Mouse (Mus musculus): ENCODE measurements at regions not wholly inside any gene's neighbourhood (a gene's known extent, or its start where the extent isn't known, plus 50 kb on each side); places are given as distances from the start of the nearest gene placed in this dataset.
"Not testable (repeated sequence)": the region's sequence is repeated elsewhere in the genome, so short reads cannot be mapped to it uniquely, and the experiment has no call there.

DNA sequence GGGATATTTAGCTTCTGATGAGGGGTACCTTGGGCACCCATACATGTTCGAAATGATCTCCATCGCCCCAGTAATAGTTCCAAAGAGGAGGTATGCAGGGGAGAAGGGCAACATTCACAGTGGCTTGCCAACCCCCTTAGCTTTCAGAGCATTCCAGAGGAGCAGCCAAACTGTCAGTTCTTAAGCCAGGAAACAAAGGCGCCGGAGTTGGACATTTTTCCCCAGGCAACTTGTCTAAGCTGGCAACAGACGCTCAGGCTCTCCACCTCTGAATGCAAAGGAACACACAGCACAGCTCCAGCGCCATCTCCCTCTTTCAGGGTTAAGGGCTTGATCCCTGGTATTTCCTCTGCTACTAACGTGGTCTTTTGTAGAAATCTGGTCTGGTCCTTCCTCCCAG is 169.2 kb upstream of the Kit start:
- H3K27me3 ChIP-seq (replicated peaks; ENCODE audit: control insufficient read depth, insufficient read depth, low read length), result no peaks in the 10 kb centered on the region
- H3K4me3 ChIP-seq (ENCODE audit: low read depth, low read length), result no peak overlapping the region
- H3K9ac ChIP-seq (ENCODE audit: low read depth, low read length), result no peak overlapping the region
- H3K9me3 ChIP-seq (ENCODE audit: control insufficient read depth), result no peaks in the 10 kb centered on the region
- no peak for ATAC-seq
- H3K36me3 ChIP-seq (ENCODE audit: control insufficient read depth, insufficient read depth), result no peaks in the 10 kb centered on the region
- no peak overlapping the region for H3K4me2 ChIP-seq (replicated peaks; ENCODE audit: low read depth)
- H3K27ac ChIP-seq (ENCODE audit: low read depth, low read length), result no peak overlapping the region
- no peak for TF ChIP-seq CTCF (IDR thresholded peaks at IDR 0.05; ENCODE audit: low read depth)
- WGBS, result 64% methylated on average over 7 of the region's 7 CpGs
- H3K4me1 ChIP-seq (replicated peaks; ENCODE audit: control insufficient read depth, insufficient read depth, low read length), result no peaks in the 10 kb centered on the region

DNA sequence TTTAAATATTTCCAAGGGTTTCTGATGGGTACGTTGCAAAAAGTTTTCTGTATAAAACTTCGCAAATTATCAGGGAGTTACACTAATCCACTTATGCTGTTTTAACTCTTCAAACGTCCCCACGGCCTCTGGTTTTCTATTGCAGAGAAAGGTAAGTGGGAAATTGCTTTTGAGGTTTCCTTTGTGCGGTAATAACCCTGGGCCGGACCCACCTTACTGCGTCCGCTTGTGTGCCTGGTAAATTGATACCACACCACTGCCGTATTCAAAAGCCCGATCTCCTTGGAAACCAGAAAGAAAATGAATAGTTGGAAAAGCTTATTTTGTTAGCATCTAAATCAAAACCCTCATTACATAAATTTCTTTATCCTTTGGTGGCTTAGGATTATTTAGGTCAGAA is 167.0 kb upstream of the Kit start:
- Histone ChIP-seq H3K36me3 (ENCODE audit: control insufficient read depth, insufficient read depth) (no peaks in the 10 kb centered on the region), H3K4me2 (replicated peaks; ENCODE audit: low read depth) (no peak overlapping the region), H3K4me3 (ENCODE audit: low read depth, low read length) (no peak overlapping the region), H3K4me1 (replicated peaks; ENCODE audit: control insufficient read depth, insufficient read depth, low read length) (no peaks in the 10 kb centered on the region), H3K9me3 (ENCODE audit: control insufficient read depth) (no peaks in the 10 kb centered on the region), H3K27me3 (replicated peaks; ENCODE audit: control insufficient read depth, insufficient read depth, low read length) (no peaks in the 10 kb centered on the region), H3K9ac (ENCODE audit: low read depth, low read length) (no peak overlapping the region), H3K27ac (ENCODE audit: low read depth, low read length) (no peak overlapping the region)
- WGBS, result 86% methylated on average over 10 of the region's 10 CpGs
- no peak for TF ChIP-seq CTCF (IDR thresholded peaks at IDR 0.05; ENCODE audit: low read depth)
- ATAC-seq, result no peak

DNA sequence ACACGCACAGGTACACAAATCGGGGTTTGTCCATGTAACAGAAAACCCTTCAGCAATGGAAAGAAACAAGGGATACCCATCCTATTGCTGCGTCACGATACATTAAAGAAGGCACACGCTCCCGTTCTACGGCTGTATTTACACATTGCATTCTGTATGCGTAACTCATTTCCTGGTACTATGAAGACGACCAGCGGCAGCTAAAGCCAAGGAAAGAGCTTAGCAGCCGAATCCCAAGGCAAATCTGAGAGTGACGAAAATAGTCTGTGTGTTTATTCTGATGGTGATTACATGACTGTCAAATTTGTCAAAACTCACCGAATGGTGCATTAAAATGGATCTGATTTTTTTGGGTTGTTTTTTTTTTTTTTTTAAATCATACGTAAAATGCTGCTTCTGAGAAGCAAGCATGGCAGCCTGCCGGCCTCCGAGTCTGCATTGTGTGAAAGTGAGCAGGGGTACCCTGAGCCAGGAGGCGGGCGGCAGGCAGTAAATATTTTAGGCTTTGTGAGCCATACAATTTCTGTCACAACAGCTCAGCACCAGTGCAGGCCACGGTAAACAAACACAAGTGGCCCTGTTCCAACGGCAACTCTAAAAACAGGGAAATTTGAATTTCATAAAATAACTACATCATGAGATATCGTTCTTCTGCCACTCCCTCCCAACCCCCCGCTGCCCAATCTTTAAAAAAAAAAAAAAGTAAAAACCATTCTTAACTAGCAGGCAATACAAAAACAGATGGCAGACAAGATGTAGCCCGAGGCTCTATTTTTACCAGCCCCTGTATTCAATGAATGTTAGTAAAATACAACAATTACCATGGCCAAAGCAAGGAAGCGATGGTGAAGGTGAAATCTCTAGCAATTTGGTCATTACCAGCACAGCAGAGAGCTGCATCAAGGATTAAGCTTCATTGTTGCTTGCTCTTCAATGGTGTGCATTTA is 164.2 kb upstream of the Kit start:
- 68% methylated on average over 24 of the region's 24 CpGs for WGBS
- no peak overlapping the region for H3K27ac ChIP-seq (ENCODE audit: low read depth, low read length)
- ATAC-seq, result no peak
- H3K4me3 ChIP-seq (ENCODE audit: low read depth, low read length), result no peak overlapping the region
- TF ChIP-seq CTCF (IDR thresholded peaks at IDR 0.05; ENCODE audit: low read depth), result no peak
- no peaks in the 10 kb centered on the region for H3K27me3 ChIP-seq (replicated peaks; ENCODE audit: control insufficient read depth, insufficient read depth, low read length)
- H3K9ac ChIP-seq (ENCODE audit: low read depth, low read length), result no peak overlapping the region
- no peaks in the 10 kb centered on the region for H3K36me3 ChIP-seq (ENCODE audit: control insufficient read depth, insufficient read depth)
- H3K4me1 ChIP-seq (replicated peaks; ENCODE audit: control insufficient read depth, insufficient read depth, low read length), result no peaks in the 10 kb centered on the region
- no peaks in the 10 kb centered on the region for H3K9me3 ChIP-seq (ENCODE audit: control insufficient read depth)
- H3K4me2 ChIP-seq (replicated peaks; ENCODE audit: low read depth), result no peak overlapping the region

DNA sequence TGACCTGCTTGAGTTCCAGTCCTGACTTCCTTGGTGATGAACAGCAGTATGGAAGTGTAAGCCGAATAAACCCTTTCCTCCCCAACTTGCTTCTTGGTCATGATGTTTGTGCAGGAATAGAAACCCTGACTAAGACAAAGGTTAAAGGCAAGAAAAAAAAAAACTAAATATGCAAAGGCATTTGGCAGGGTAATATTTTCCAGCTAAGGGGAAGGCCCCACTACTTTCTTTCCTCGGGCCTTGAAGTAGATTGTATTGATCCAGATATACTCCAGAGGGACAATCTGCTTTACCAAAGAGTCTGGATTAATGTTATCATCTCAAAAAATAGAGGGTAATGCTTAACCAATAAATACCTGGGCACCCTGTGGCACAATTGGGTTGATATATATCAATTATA is 155.4 kb upstream of the Kit start:
- H3K27me3 ChIP-seq (replicated peaks; ENCODE audit: control insufficient read depth, insufficient read depth, low read length); H3K36me3 ChIP-seq (ENCODE audit: control insufficient read depth, insufficient read depth); H3K9ac ChIP-seq (ENCODE audit: low read depth, low read length); H3K9me3 ChIP-seq (ENCODE audit: control insufficient read depth); H3K4me1 ChIP-seq (replicated peaks; ENCODE audit: control insufficient read depth, insufficient read depth, low read length); H3K27ac ChIP-seq (ENCODE audit: low read depth, low read length); H3K4me2 ChIP-seq (replicated peaks; ENCODE audit: low read depth); H3K4me3 ChIP-seq (ENCODE audit: low read depth, low read length); ATAC-seq: not testable (repeated sequence)
- 76% methylated on average over 2 of the region's 2 CpGs for WGBS

DNA sequence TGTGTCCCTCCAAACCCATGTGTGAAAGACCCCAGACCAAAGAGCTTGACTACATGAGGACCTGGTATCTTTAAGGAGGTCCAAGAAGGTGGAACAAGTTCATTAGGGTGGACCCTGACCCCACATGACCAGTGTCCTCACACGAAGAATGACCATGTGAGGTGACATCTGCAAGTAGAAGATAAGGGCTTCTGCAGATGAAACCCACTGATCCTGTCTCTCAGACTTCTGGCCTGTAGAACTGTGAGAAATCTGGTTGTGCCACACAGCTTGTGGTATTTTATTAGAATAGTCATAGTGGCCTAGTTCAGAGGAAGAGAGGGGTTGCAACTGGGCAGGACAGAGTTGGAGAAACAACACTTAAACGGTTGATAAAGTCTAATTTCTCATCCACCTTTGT is 141.8 kb upstream of the Kit start:
- Histone ChIP-seq H3K27me3 (replicated peaks; ENCODE audit: control insufficient read depth, insufficient read depth, low read length) (no peaks in the 10 kb centered on the region), H3K4me1 (replicated peaks; ENCODE audit: control insufficient read depth, insufficient read depth, low read length) (no peaks in the 10 kb centered on the region), H3K9me3 (ENCODE audit: control insufficient read depth) (no peaks in the 10 kb centered on the region), H3K4me2 (replicated peaks; ENCODE audit: low read depth) (no peak overlapping the region), H3K4me3 (ENCODE audit: low read depth, low read length) (no peak overlapping the region), H3K27ac (ENCODE audit: low read depth, low read length) (no peak overlapping the region), H3K36me3 (ENCODE audit: control insufficient read depth, insufficient read depth) (no peaks in the 10 kb centered on the region), H3K9ac (ENCODE audit: low read depth, low read length) (no peak overlapping the region)
- 69% methylated on average over 2 of the region's 2 CpGs for WGBS
- TF ChIP-seq CTCF (IDR thresholded peaks at IDR 0.05; ENCODE audit: low read depth), result no peak
- ATAC-seq, result no peak

DNA sequence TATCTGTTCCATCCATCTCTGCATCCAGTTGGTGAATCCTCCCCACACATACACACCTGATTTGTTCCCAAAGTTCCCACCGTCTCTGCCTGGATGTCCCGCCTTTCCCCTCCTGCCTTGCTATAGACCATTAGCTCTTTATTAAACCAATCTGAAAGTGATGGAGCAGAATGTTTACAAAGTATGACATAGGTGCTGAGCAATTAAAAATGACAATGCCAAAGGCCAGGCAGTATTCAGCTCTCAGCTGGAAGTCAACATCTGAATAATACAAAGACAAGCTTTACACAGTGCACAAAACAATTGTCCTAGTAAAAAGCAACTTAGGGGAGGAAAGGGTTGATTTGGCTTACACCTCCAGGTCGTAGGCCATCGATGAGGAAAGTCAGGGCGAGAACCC is 136.8 kb upstream of the Kit start:
- Histone ChIP-seq H3K4me1 (replicated peaks; ENCODE audit: control insufficient read depth, insufficient read depth, low read length) (no peaks in the 10 kb centered on the region), H3K27ac (ENCODE audit: low read depth, low read length) (no peak overlapping the region)

More for the DNA sequence above, 136.8 kb upstream of the Kit start:
- no peak for ATAC-seq
- Histone ChIP-seq H3K4me2 (replicated peaks; ENCODE audit: low read depth) (no peak overlapping the region), H3K4me3 (ENCODE audit: low read depth, low read length) (no peak overlapping the region), H3K9ac (ENCODE audit: low read depth, low read length) (no peak overlapping the region), H3K36me3 (ENCODE audit: control insufficient read depth, insufficient read depth) (no peaks in the 10 kb centered on the region), H3K9me3 (ENCODE audit: control insufficient read depth) (no peaks in the 10 kb centered on the region), H3K27me3 (replicated peaks; ENCODE audit: control insufficient read depth, insufficient read depth, low read length) (no peaks in the 10 kb centered on the region)
- 82% methylated on average over 5 of the region's 5 CpGs for WGBS
- TF ChIP-seq CTCF (IDR thresholded peaks at IDR 0.05; ENCODE audit: low read depth), result no peak

Measured in intestine, postnatal 0 days (tissue).